Mouse (Mus musculus) heart, embryonic 13.5 days (tissue): ENCODE measurements around the gene Trafd1. TPM values are rescaled to one million over a fixed set of nuclear protein-coding genes. Genes with fewer than 3 reads are reported as not detected.

Source experiments
- ATAC-seq: fragments of 200-750 bp; cut with Nextera tagmentation; 2 replicates; pipeline ENCODE4 v1.8.0; 2017; ENCODE audit warnings: moderate TSS enrichment; ENCODE audit not compliant: insufficient number of reproducible peaks, low FRiP score, low TSS enrichment; ENCODE audit errors: extremely low read depth
- H3K27ac ChIP-seq: fragments of 300-500 bp; sonication (generic); replicated peaks from 2 replicates; pipeline ENCODE4 v1.5.1; 2015; ENCODE audit warnings: moderate library complexity, mild to moderate bottlenecking, inconsistent platforms
- H3K27me3 ChIP-seq: fragments of 300-500 bp; sonication (generic); replicated peaks from 2 replicates; pipeline ENCODE4 v1.6.1; 2015; ENCODE audit warnings: mild to moderate bottlenecking, inconsistent platforms
- H3K36me3 ChIP-seq: fragments of 300-500 bp; sonication (generic); 2 replicates; pipeline ENCODE4 v1.6.1; 2015; ENCODE audit warnings: mild to moderate bottlenecking, inconsistent platforms
- H3K4me1 ChIP-seq: fragments of 300-500 bp; sonication (generic); 2 replicates; pipeline ENCODE4 v1.6.1; 2015; ENCODE audit warnings: inconsistent platforms
- H3K4me2 ChIP-seq: fragments of 300-500 bp; sonication (generic); 2 replicates; pipeline ENCODE4 v1.6.1; 2015; ENCODE audit warnings: inconsistent platforms, mild to moderate bottlenecking, moderate library complexity
- H3K4me3 ChIP-seq: fragments of 300-500 bp; sonication (generic); 2 replicates; pipeline ENCODE4 v1.5.1; 2015; ENCODE audit warnings: moderate library complexity, mild to moderate bottlenecking, inconsistent platforms
- H3K9ac ChIP-seq: fragments of 300-500 bp; sonication (generic); 2 replicates; pipeline ENCODE4 v1.6.1; 2015; ENCODE audit warnings: inconsistent platforms, mild to moderate bottlenecking, moderate library complexity
- H3K9me3 ChIP-seq: fragments of 300-500 bp; sonication (generic); 2 replicates; pipeline ENCODE4 v1.6.1; 2016; ENCODE audit warnings: inconsistent platforms
- WGBS: fragments of 180-500 bp; shearing (Covaris S2); methylation state at CpG from one replicate; pipeline ENCODE4 v1.1.7; 2015; ENCODE audit warnings: mixed read lengths; 5-methylcytosine and 5-hydroxymethylcytosine counted together
- polyA plus RNA-seq: library from polyadenylated mRNA; unstranded; fragments of >200 nt; fragmentation: Nextera tagmentation; extraction: Ambion mirVana; gene quantifications from 2 replicates; pipeline ENCODE4 v1.2.1, GENCODE M21; 2015

Trafd1 gene
- polyA plus RNA-seq: 69.5 and 76.5 TPM in 2 replicates

DNA sequence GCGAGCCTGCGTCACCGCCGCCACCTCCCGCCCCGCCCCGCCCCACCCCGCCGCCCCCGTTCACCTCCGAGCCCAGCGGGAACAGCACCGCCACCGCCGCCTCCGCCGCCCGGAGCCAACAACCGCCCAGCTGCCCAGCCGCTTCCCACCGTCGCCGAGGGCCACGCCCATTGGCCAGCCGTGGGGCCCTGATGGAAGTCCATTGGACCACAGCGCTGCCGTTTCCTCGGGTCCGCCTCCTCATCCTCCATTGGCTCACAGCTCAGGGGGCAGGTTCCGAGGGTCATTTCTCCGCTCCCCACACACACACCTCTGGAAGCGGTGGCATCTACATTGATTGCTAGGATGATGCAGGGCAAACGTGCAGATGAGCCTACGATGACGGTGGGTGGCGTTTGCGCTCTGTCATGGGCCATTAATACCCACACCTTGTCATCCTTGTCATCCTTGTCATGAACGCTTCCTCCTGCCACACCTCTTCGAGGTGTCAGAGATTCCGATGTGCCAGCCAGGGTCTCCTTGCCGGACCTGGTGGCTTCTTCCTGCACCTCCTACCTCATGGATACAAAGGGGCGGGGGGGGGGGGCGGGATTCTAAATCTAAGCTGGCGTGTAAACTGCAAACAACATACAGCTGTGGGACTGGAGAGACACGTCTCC lies at the start of gene Trafd1:
TSS of gene Trafd1 (minus strand) at position 172 of the 659 bp plus-strand sequence.
- H3K9me3 ChIP-seq: peaks cover 4% of the 10 kb centered on the region; the same call in 1 of the 2 replicates
- peak; percentile 83 for ATAC-seq
- H3K4me1 ChIP-seq: peaks cover 39% of the 10 kb centered on the region
- H3K27ac ChIP-seq: peak within 1 kb of the TSS; percentile 95
- peak within 1 kb of the TSS; percentile 79 for H3K4me3 ChIP-seq
- WGBS: under 1% methylated on average over 44 of the region's 45 CpGs
- peak within 1 kb of the TSS; percentile 82 for H3K4me2 ChIP-seq
- peaks cover 30% of the 10 kb centered on the region for H3K36me3 ChIP-seq
- H3K27me3 ChIP-seq: no peaks in the 10 kb centered on the region
- peak within 1 kb of the TSS; percentile 92 for H3K9ac ChIP-seq

DNA sequence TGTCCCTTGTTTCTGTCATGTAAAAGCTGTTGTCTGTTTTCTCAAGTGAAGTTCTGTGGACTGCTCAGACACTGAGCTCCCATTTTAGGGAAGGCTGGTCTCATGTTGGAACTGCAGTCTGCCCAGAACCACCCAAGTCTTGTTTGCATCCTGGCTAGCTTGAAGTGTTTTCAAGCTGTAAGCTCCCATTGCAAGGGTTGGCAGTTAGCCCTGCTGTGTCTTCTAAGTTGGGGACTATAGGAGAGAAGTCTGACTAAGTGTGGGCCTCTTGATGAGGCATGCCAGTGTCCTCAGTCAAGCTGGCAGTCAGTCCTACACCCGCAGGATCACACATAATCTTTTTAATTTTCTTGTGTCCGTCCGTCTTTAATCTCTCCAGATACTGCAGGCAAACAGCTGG lies 43.5 kb upstream of the Trafd1 start:
- Histone ChIP-seq H3K4me3 (no peak overlapping the region), H3K27me3 (no peaks in the 10 kb centered on the region), H3K9ac (no peak overlapping the region), H3K4me2 (no peak overlapping the region), H3K4me1 (no peaks in the 10 kb centered on the region), H3K36me3 (peaks cover 100% of the 10 kb centered on the region), H3K27ac (no peak overlapping the region), H3K9me3 (no peaks in the 10 kb centered on the region)
- ATAC-seq: no peak
- 89% methylated on average over 3 of the region's 3 CpGs for WGBS

DNA sequence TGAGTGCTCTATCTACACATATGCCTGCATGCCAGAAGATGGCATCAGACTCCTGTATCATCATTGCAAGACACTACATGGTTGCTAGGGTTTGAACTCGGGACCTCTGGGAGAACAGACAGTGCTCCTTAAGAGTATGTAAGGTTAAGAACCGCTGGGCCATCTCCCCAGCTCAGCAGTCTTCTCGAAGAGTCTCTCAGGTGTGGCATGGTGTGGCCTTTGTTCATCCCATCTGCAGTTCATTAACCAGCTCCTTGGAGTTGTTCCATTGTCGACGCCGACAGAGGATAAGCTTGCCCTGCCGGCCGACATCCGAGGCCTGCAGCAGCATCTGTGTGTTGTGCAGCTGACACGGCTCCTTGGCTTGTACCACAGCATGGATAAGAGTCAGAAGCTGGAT lies 37.9 kb upstream of the Trafd1 start:
- Histone ChIP-seq H3K9ac (no peak overlapping the region), H3K27me3 (no peaks in the 10 kb centered on the region), H3K27ac (no peak overlapping the region), H3K9me3 (no peaks in the 10 kb centered on the region), H3K36me3 (peaks cover 99% of the 10 kb centered on the region), H3K4me1 (no peaks in the 10 kb centered on the region), H3K4me2 (no peak overlapping the region), H3K4me3 (no peak overlapping the region)
- no peak for ATAC-seq
- 83% methylated on average over 10 of the region's 10 CpGs for WGBS

- no peak overlapping the region for H3K27ac ChIP-seq
- H3K4me3 ChIP-seq: no peak overlapping the region
- no peaks in the 10 kb centered on the region for H3K27me3 ChIP-seq
- H3K9me3 ChIP-seq: no peaks in the 10 kb centered on the region
- WGBS: 87% methylated on average over 6 of the region's 6 CpGs
- H3K4me1 ChIP-seq: no peaks in the 10 kb centered on the region
- no peak for ATAC-seq
- no peak overlapping the region for H3K9ac ChIP-seq
- H3K36me3 ChIP-seq: peaks cover 99% of the 10 kb centered on the region
- no peak overlapping the region for H3K4me2 ChIP-seq
Observed at GRCm38 (mm10) chr5:121422787-121423186, 37.4 kb upstream of the Trafd1 start.

DNA sequence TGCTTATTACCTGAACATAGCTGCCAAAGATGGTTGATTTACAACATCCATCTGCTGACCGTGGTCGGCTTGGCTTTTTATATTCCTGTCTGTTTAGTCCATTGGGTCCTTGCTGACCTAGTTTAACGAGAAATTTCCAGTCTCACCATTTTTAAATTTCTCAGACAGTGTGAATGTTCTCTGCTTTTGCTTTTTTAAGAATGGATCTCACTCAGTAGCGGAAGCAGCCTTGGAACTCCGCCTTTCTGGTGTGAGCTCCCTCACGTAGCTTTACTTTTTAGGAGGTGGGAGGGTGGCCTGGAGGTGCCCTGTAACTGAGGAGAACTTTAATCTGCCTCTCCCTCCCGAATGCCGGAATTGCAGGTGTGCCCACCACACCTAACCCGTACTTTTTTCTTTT lies 35.3 kb upstream of the Trafd1 start:
- Histone ChIP-seq H3K36me3 (peaks cover 99% of the 10 kb centered on the region), H3K4me2 (no peak overlapping the region), H3K4me1 (no peaks in the 10 kb centered on the region), H3K9me3 (peaks cover 5% of the 10 kb centered on the region; the same call in 1 of the 2 replicates), H3K27ac (no peak overlapping the region), H3K4me3 (no peak overlapping the region), H3K9ac (no peak overlapping the region), H3K27me3 (no peaks in the 10 kb centered on the region)
- 92% methylated on average over 9 of the region's 9 CpGs for WGBS
- ATAC-seq: no peak

DNA sequence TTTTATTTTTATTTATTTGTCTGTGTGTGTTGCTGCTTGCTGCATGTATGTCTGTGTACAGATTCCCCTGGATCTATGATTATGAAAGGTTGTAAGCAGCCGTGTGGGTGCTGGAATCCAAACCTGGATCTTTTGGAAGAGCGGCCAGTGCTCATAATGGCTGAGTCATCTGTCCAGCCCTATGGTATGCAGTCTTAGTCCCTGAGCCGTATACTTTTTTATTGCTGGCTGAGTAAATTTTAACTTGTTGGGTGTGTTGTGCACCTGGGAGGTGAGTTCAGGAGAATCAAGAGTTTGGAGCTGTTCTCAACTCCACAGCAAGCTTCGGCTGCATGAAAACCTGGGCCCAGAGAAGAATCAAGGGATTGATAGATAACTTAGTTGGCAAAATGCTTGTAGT lies 25.5 kb upstream of the Trafd1 start:
- Histone ChIP-seq H3K36me3 (peaks cover 96% of the 10 kb centered on the region), H3K9me3 (no peaks in the 10 kb centered on the region), H3K9ac (no peak overlapping the region), H3K4me3 (no peak overlapping the region), H3K27me3 (no peaks in the 10 kb centered on the region), H3K27ac (no peak overlapping the region), H3K4me2 (no peak overlapping the region), H3K4me1 (no peaks in the 10 kb centered on the region)
- no peak for ATAC-seq
- WGBS: 94% methylated on average over 4 of the region's 4 CpGs

DNA sequence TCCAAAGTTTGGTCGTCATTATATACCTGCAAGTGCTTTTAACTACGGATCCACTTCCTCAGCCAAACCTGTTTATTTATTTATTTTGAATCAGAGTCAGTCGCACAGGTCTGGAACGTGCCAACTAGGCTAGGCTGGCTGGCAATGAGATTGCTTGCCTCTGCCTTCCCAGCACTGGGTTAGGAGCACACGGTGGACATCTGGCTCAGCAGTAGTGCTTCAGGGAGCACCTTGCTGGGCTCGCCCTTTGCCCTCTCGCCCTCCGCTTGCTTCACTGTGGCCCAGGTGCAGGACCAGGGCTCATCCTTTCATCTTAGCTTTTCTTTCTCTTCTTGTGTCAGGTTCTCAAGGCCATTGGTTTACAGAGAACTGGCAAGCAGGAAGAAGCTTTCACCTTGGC lies 22.4 kb upstream of the Trafd1 start:
- Histone ChIP-seq H3K9me3 (no peaks in the 10 kb centered on the region), H3K4me3 (no peak overlapping the region), H3K4me1 (peaks cover 19% of the 10 kb centered on the region), H3K36me3 (peaks cover 75% of the 10 kb centered on the region), H3K27me3 (no peaks in the 10 kb centered on the region), H3K27ac (no peak overlapping the region), H3K4me2 (no peak overlapping the region), H3K9ac (0 out of 2 replicates have a peak overlapping the region, but pooled peaks have one; percentile 33)
- ATAC-seq: no peak
- 92% methylated on average over 8 of the region's 8 CpGs for WGBS

GRCm38 (mm10) chr5:121400849-121401248 lies 15.4 kb upstream of the Trafd1 start:
- no peak overlapping the region for H3K4me3 ChIP-seq
- 71% methylated on average over 5 of the region's 5 CpGs for WGBS

GRCm38 (mm10) chr5:121400064-121400463 lies 14.6 kb upstream of the Trafd1 start:
- H3K27ac ChIP-seq: no peak overlapping the region
- peaks cover 47% of the 10 kb centered on the region for H3K4me1 ChIP-seq
- 64% methylated on average over 5 of the region's 5 CpGs for WGBS
- ATAC-seq: no peak
- H3K4me2 ChIP-seq: 0 out of 2 replicates have a peak overlapping the region, but pooled peaks have one; percentile 96
- H3K9ac ChIP-seq: no peak overlapping the region
- no peaks in the 10 kb centered on the region for H3K9me3 ChIP-seq
- no peak overlapping the region for H3K4me3 ChIP-seq
- H3K36me3 ChIP-seq: peaks cover 13% of the 10 kb centered on the region
- no peaks in the 10 kb centered on the region for H3K27me3 ChIP-seq

More at GRCm38 (mm10) chr5:121400849-121401248, 15.4 kb upstream of the Trafd1 start:
- no peak for ATAC-seq
- Histone ChIP-seq H3K9me3 (no peaks in the 10 kb centered on the region), H3K9ac (no peak overlapping the region), H3K36me3 (peaks cover 17% of the 10 kb centered on the region), H3K27me3 (no peaks in the 10 kb centered on the region), H3K27ac (no peak overlapping the region), H3K4me1 (peaks cover 47% of the 10 kb centered on the region), H3K4me2 (no peak overlapping the region)

DNA sequence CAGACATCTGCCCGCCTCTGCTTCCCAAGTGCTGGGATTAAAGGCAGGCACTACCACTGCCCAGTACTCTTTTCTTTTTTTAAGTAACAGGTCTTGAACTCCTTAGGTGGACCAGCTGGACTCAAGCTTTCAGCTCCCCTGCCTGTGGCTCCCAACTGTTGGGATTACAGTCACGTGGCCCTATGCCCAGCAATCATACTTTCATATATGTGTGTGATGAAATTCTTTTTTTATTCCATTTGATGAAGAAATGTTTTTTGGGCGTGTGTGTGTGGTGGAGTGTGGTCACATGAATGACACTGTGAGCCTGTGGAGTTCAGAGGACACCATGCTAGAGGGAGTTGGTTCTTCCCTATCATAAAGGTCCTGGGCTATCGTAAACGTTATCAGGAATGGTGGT lies 14.1 kb upstream of the Trafd1 start:
- ATAC-seq: no peak
- Histone ChIP-seq H3K27me3 (no peaks in the 10 kb centered on the region), H3K9me3 (no peaks in the 10 kb centered on the region), H3K9ac (peak overlapping the region; percentile 94), H3K4me3 (peak overlapping the region; percentile 98; the same call in 1 of the 2 replicates), H3K4me2 (peak overlapping the region; percentile 96), H3K4me1 (peaks cover 45% of the 10 kb centered on the region), H3K36me3 (peaks cover 13% of the 10 kb centered on the region), H3K27ac (no peak overlapping the region)
- 80% methylated on average over 5 of the region's 5 CpGs for WGBS

DNA sequence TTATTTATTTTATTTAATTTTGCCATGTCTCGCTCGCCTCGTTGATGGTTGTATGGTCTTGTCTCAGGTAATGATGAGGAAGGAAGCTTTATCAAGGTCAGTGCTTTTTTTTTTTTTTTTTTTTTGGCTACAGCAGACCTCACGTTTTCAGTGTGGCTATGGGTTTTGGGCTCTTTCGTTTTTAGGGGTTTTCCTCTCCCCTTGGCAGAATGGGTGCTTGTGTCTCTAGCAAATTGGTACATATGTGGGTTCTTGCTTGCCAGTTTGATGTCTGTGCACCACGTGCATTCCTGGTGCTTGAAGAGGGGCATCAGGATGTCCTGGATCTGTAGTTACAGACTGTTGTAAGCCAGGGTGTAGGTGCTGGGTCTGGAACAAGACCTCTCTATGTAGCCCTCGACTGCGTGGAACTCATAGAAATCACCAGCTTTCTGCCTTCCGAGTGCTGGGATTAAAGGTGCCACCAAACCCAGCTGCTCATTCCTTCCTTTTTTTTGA lies 13.6 kb upstream of the Trafd1 start:
- H3K9me3 ChIP-seq: no peaks in the 10 kb centered on the region
- H3K27me3 ChIP-seq: no peaks in the 10 kb centered on the region
- H3K9ac ChIP-seq: peak overlapping the region; percentile 94
- WGBS: 45% methylated on average over 9 of the region's 9 CpGs
- H3K27ac ChIP-seq: no peak overlapping the region
- H3K4me3 ChIP-seq: peak overlapping the region; percentile 98
- H3K36me3 ChIP-seq: peaks cover 13% of the 10 kb centered on the region
- peaks cover 40% of the 10 kb centered on the region for H3K4me1 ChIP-seq
- H3K4me2 ChIP-seq: peak overlapping the region; percentile 96
- ATAC-seq: no peak
